Mouse (Mus musculus) liver, embryonic 16.5 days (tissue): Measurements from ENCODE around the gene Flot1. TPM values are rescaled to one million over a fixed set of nuclear protein-coding genes. Genes with fewer than 3 reads are reported as not detected.

Source experiments
- ATAC-seq: fragments of 200-750 bp; cut with Nextera tagmentation; 2 replicates; pipeline ENCODE4 v1.8.0; 2017; ENCODE audit warnings: low read depth, mild to moderate bottlenecking, moderate number of reproducible peaks, moderate library complexity
- H3K27ac ChIP-seq: fragments of 300-500 bp; sonication (generic); 2 replicates; pipeline ENCODE4 v1.5.1; 2014; ENCODE audit warnings: mild to moderate bottlenecking, low read length
- H3K27me3 ChIP-seq: fragments of 300-500 bp; sonication (generic); 2 replicates; pipeline ENCODE4 v1.6.1; 2014; ENCODE audit warnings: low read depth, low read length, mixed read lengths; ENCODE audit not compliant: control insufficient read depth, insufficient read depth
- H3K36me3 ChIP-seq: fragments of 300-500 bp; sonication (generic); 2 replicates; pipeline ENCODE4 v1.6.1; 2014; ENCODE audit warnings: mild to moderate bottlenecking; ENCODE audit not compliant: control insufficient read depth, insufficient read depth
- H3K4me1 ChIP-seq: fragments of 300-500 bp; sonication (generic); 2 replicates; pipeline ENCODE4 v1.6.1; 2014; ENCODE audit warnings: low read depth, low read length, mixed read lengths; ENCODE audit not compliant: control insufficient read depth
- H3K4me2 ChIP-seq: fragments of 300-500 bp; sonication (generic); 2 replicates; pipeline ENCODE4 v1.6.1; 2014; ENCODE audit warnings: low read depth, low read length, mixed read lengths
- H3K4me3 ChIP-seq: fragments of 300-500 bp; sonication (generic); 2 replicates; pipeline ENCODE4 v1.5.1; 2014; ENCODE audit warnings: low read depth, mild to moderate bottlenecking, low read length
- H3K9ac ChIP-seq: fragments of 300-500 bp; sonication (generic); 2 replicates; pipeline ENCODE4 v1.6.1; 2014; ENCODE audit warnings: low read depth, low read length
- H3K9me3 ChIP-seq: fragments of 300-500 bp; sonication (generic); replicated peaks from 2 replicates; pipeline ENCODE4 v1.6.1; 2016; ENCODE audit warnings: low read length; ENCODE audit not compliant: control insufficient read depth
- WGBS: fragments of 180-500 bp; shearing (Covaris S2); extraction: QIAGEN DNeasy Blood & Tissue Kit; methylation state at CpG from one replicate; pipeline ENCODE4 v1.1.7; 2014; ENCODE audit not compliant: insufficient replicate concordance; 5-methylcytosine and 5-hydroxymethylcytosine counted together
- microRNA-seq: library from miRNA; unstranded; fragments of <30 nt; microRNA quantifications from one replicate; pipeline ENCODE4, GENCODE M21; 2016
- polyA plus RNA-seq: library from polyadenylated mRNA; unstranded; fragments of >200 nt; fragmentation: Nextera tagmentation; extraction: Ambion mirVana; gene quantifications from 2 replicates; pipeline ENCODE4 v1.2.1, GENCODE M21; 2015

Flot1 gene
- polyA plus RNA-seq, 1 experiment from 2014 or later = 32.7 TPM

- no peak for ATAC-seq
- Histone ChIP-seq H3K27ac (peak overlapping the region; percentile 65), H3K36me3 (peaks cover 3% of the 10 kb centered on the region; the same call in 1 of the 2 replicates), H3K4me1 (peaks cover 31% of the 10 kb centered on the region), H3K9me3 (peaks cover 2% of the 10 kb centered on the region; the same call in 1 of the 2 replicates), H3K4me3 (peak overlapping the region; percentile 39), H3K4me2 (peak overlapping the region; percentile 41), H3K27me3 (peaks cover 40% of the 10 kb centered on the region), H3K9ac (no peak overlapping the region)
- 32% methylated on average over 8 of the region's 8 CpGs for WGBS
These were observed 48.1 kb downstream of the Flot1 start for GRCm38 (mm10) chr17:35870884-35871696.

GRCm38 (mm10) chr17:35873774-35874519 lies 50.9 kb downstream of the Flot1 start:
- peak; percentile 45 for ATAC-seq
- H3K4me3 ChIP-seq = no peak overlapping the region
- peaks cover 2% of the 10 kb centered on the region; the same call in 1 of the 2 replicates for H3K9me3 ChIP-seq
- H3K4me2 ChIP-seq = peak overlapping the region; percentile 33
- H3K4me1 ChIP-seq = peaks cover 27% of the 10 kb centered on the region
- no peak overlapping the region for H3K27ac ChIP-seq
- H3K27me3 ChIP-seq = peaks cover 12% of the 10 kb centered on the region
- 6% methylated on average over 21 of the region's 21 CpGs for WGBS
- peak overlapping the region; percentile 22 for H3K9ac ChIP-seq
- peaks cover 3% of the 10 kb centered on the region; the same call in 1 of the 2 replicates for H3K36me3 ChIP-seq

- Histone ChIP-seq H3K9ac (no peak overlapping the region), H3K4me3 (no peak overlapping the region), H3K27ac (no peak overlapping the region), H3K4me1 (peaks cover 27% of the 10 kb centered on the region), H3K9me3 (peaks cover 2% of the 10 kb centered on the region; the same call in 1 of the 2 replicates), H3K4me2 (no peak overlapping the region), H3K36me3 (peaks cover 3% of the 10 kb centered on the region; the same call in 1 of the 2 replicates), H3K27me3 (peaks cover 4% of the 10 kb centered on the region)
- WGBS = 76% methylated on average over 6 of the region's 6 CpGs
- no peak for ATAC-seq
These were observed 51.7 kb downstream of the Flot1 start for GRCm38 (mm10) chr17:35874721-35875120.

- 5% methylated on average over 66 of the region's 66 CpGs for WGBS
- H3K27me3 ChIP-seq = no peaks in the 10 kb centered on the region
- no peaks in the 10 kb centered on the region for H3K9me3 ChIP-seq
- peaks cover 31% of the 10 kb centered on the region for H3K36me3 ChIP-seq
- peak; percentile 96 for ATAC-seq
- H3K4me2 ChIP-seq = peak within 1 kb of the TSS; percentile 74
- peak within 1 kb of the TSS; percentile 91 for H3K9ac ChIP-seq
- H3K4me3 ChIP-seq = peak within 1 kb of the TSS; percentile 85
- H3K27ac ChIP-seq = peak within 1 kb of the TSS; percentile 78
- peaks cover 15% of the 10 kb centered on the region for H3K4me1 ChIP-seq
These were observed 56.4 kb downstream of the Flot1 start, which contains the start of gene Dhx16 for GRCm38 (mm10) chr17:35879245-35880057. Gene Dhx16 (plus strand): TSS chr17:35879819.

Small RNA genes within 50 kb of the gene (microRNA-seq; reads per million reads assigned to microRNA genes)
- gene Gm28033 = 4.4 reads per million, percentile 16 among the genes with 10 or more reads in this experiment

Other genes starting within 250 kb of the Flot1 start
- gene Sfta2, start 221.7 kb upstream of the Flot1 start, polyA plus RNA-seq = not detected in 2 replicates
- not detected in 2 replicates for gene Gm9573, start 196.6 kb upstream of the Flot1 start, polyA plus RNA-seq
- not detected in 2 replicates for gene Mucl3, start 179.5 kb upstream of the Flot1 start, polyA plus RNA-seq
- gene Vars2, start 155.6 kb upstream of the Flot1 start, polyA plus RNA-seq = 4.9 and 6.5 TPM in 2 replicates
- gene Gtf2h4, start 149.5 kb upstream of the Flot1 start, polyA plus RNA-seq = 21.4 and 21.6 TPM in 2 replicates
- 2.9 and 4.1 TPM in 2 replicates for gene Ddr1, start 118.6 kb upstream of the Flot1 start, polyA plus RNA-seq
- gene Ier3, start 1.5 kb upstream of the Flot1 start, polyA plus RNA-seq = 15.8 and 19.4 TPM in 2 replicates
- 328 and 345 TPM in 2 replicates for gene Tubb5, start 15.1 kb downstream of the Flot1 start, polyA plus RNA-seq
- gene Mdc1, start 18.3 kb downstream of the Flot1 start, polyA plus RNA-seq = 10.0 and 10.3 TPM in 2 replicates
- 20.7 and 21.1 TPM in 2 replicates for gene Nrm, start 38.1 kb downstream of the Flot1 start, polyA plus RNA-seq
- 10.5 and 14.2 TPM in 2 replicates for gene Ppp1r18, start 42.4 kb downstream of the Flot1 start, polyA plus RNA-seq
- gene Dhx16, start 56.6 kb downstream of the Flot1 start, polyA plus RNA-seq = 29.1 and 29.8 TPM in 2 replicates
- 7.9 and 8.0 TPM in 2 replicates for gene 2310061I04Rik, start 74.2 kb downstream of the Flot1 start, polyA plus RNA-seq
- 7.4 and 7.7 TPM in 2 replicates for gene Atat1, start 86.8 kb downstream of the Flot1 start, polyA plus RNA-seq
- 56.3 and 60.9 TPM in 2 replicates for gene Mrps18b, start 93.2 kb downstream of the Flot1 start, polyA plus RNA-seq
- gene Ppp1r10, start 93.2 kb downstream of the Flot1 start, polyA plus RNA-seq = 22.2 and 24.7 TPM in 2 replicates
- 42.4 and 43.9 TPM in 2 replicates for gene Abcf1, start 146.5 kb downstream of the Flot1 start, polyA plus RNA-seq
- 8.8 and 8.9 TPM in 2 replicates for gene Gnl1, start 156.6 kb downstream of the Flot1 start, polyA plus RNA-seq
- gene Prr3, start 157.0 kb downstream of the Flot1 start, polyA plus RNA-seq = 5.5 and 5.9 TPM in 2 replicates
- gene H2-T24, start 197.3 kb downstream of the Flot1 start, polyA plus RNA-seq = 6.6 and 7.9 TPM in 2 replicates
- gene H2-T23, start 209.6 kb downstream of the Flot1 start, polyA plus RNA-seq = 69.6 and 73.5 TPM in 2 replicates
- 11.3 and 13.4 TPM in 2 replicates for gene H2-T22, start 219.5 kb downstream of the Flot1 start, polyA plus RNA-seq
- gene Gm6034, start 219.7 kb downstream of the Flot1 start, polyA plus RNA-seq = not detected in 2 replicates
- gene Gm11127, start 235.1 kb downstream of the Flot1 start, polyA plus RNA-seq = 0.20 TPM in 1 of 2 replicates, not detected in the other